Mouse (Mus musculus): ENCODE measurements around the gene Mindy4. TPM values are rescaled to one million over a fixed set of nuclear protein-coding genes. Genes with fewer than 3 reads are reported as not detected.

Mindy4 gene
- polyA plus RNA-seq, 1 experiment from 2014 or later: 1.4 TPM

- ATAC-seq (ENCODE audit: low read depth) (no peak), DNase-seq (no peak)
- H3K4me1 ChIP-seq (replicated peaks): peaks cover 42% of the 10 kb centered on the region
- H3K27me3 ChIP-seq: no peaks in the 10 kb centered on the region
- no peaks in the 10 kb centered on the region for H3K36me3 ChIP-seq
- H3K4me2 ChIP-seq: no peak overlapping the region
- H3K9ac ChIP-seq: no peak overlapping the region
- H3K9me3 ChIP-seq (replicated peaks): no peaks in the 10 kb centered on the region
- H3K27ac ChIP-seq: no peak overlapping the region
- WGBS (ENCODE audit: insufficient replicate concordance): 65% methylated on average over 9 of the region's 9 CpGs
- H3K4me3 ChIP-seq (replicated peaks): no peak overlapping the region
These were observed 37.5 kb downstream of the Mindy4 start for GRCm38 (mm10) chr6:55240591-55241260.

- 50% methylated on average over 5 of the region's 5 CpGs for WGBS (ENCODE audit: insufficient replicate concordance)
- no peaks in the 10 kb centered on the region for H3K9me3 ChIP-seq (replicated peaks)
- no peaks in the 10 kb centered on the region for H3K27me3 ChIP-seq
- H3K4me2 ChIP-seq: no peak overlapping the region
- DNase-seq (no peak), ATAC-seq (ENCODE audit: low read depth) (no peak)
- peaks cover 42% of the 10 kb centered on the region for H3K4me1 ChIP-seq (replicated peaks)
- no peak overlapping the region for H3K9ac ChIP-seq
- no peak overlapping the region for H3K27ac ChIP-seq
- no peak overlapping the region for H3K4me3 ChIP-seq (replicated peaks)
- no peaks in the 10 kb centered on the region for H3K36me3 ChIP-seq
These were observed 38.3 kb downstream of the Mindy4 start for GRCm38 (mm10) chr6:55241479-55241878.

GRCm38 (mm10) chr6:55245680-55246079 lies 42.5 kb downstream of the Mindy4 start:
- peaks cover 15% of the 10 kb centered on the region for H3K4me1 ChIP-seq (replicated peaks)
- H3K4me3 ChIP-seq (replicated peaks): no peak overlapping the region
- DNase-seq (no peak), ATAC-seq (ENCODE audit: low read depth) (no peak)
- H3K9ac ChIP-seq: no peak overlapping the region
- no peaks in the 10 kb centered on the region for H3K9me3 ChIP-seq (replicated peaks)
- H3K27ac ChIP-seq: no peak overlapping the region
- H3K36me3 ChIP-seq: no peaks in the 10 kb centered on the region
- WGBS (ENCODE audit: insufficient replicate concordance): 73% methylated on average over 8 of the region's 8 CpGs
- no peak overlapping the region for H3K4me2 ChIP-seq
- H3K27me3 ChIP-seq: no peaks in the 10 kb centered on the region

GRCm38 (mm10) chr6:55246441-55246840 lies 43.3 kb downstream of the Mindy4 start:
- H3K4me2 ChIP-seq: no peak overlapping the region
- no peaks in the 10 kb centered on the region for H3K9me3 ChIP-seq (replicated peaks)
- H3K9ac ChIP-seq: no peak overlapping the region
- WGBS (ENCODE audit: insufficient replicate concordance): 64% methylated on average over 7 of the region's 7 CpGs
- H3K27ac ChIP-seq: no peak overlapping the region
- DNase-seq: no peak
- H3K4me3 ChIP-seq (replicated peaks): no peak overlapping the region
- ATAC-seq (ENCODE audit: low read depth): no peak
- H3K27me3 ChIP-seq: no peaks in the 10 kb centered on the region
- H3K4me1 ChIP-seq (replicated peaks): peaks cover 18% of the 10 kb centered on the region
- no peaks in the 10 kb centered on the region for H3K36me3 ChIP-seq

- Histone ChIP-seq H3K9ac (no peak overlapping the region), H3K9me3 (replicated peaks) (no peaks in the 10 kb centered on the region), H3K4me2 (no peak overlapping the region), H3K36me3 (no peaks in the 10 kb centered on the region), H3K27ac (no peak overlapping the region), H3K4me3 (replicated peaks) (no peak overlapping the region), H3K27me3 (no peaks in the 10 kb centered on the region), H3K4me1 (replicated peaks) (peaks cover 20% of the 10 kb centered on the region)
- no peak for ATAC-seq (ENCODE audit: low read depth)
- DNase-seq: no peak
- 78% methylated on average over 12 of the region's 12 CpGs for WGBS (ENCODE audit: insufficient replicate concordance)
These were observed 43.8 kb downstream of the Mindy4 start for GRCm38 (mm10) chr6:55246911-55247438.

- DNase-seq (no peak), ATAC-seq (ENCODE audit: low read depth) (no peak)
- peaks cover 24% of the 10 kb centered on the region for H3K4me1 ChIP-seq (replicated peaks)
- H3K9me3 ChIP-seq (replicated peaks): no peaks in the 10 kb centered on the region
- no peak overlapping the region for H3K4me3 ChIP-seq (replicated peaks)
- H3K27ac ChIP-seq: no peak overlapping the region
- no peak overlapping the region for H3K4me2 ChIP-seq
- H3K36me3 ChIP-seq: no peaks in the 10 kb centered on the region
- WGBS (ENCODE audit: insufficient replicate concordance): 80% methylated on average over 9 of the region's 9 CpGs
- no peaks in the 10 kb centered on the region for H3K27me3 ChIP-seq
- H3K9ac ChIP-seq: no peak overlapping the region
These were observed 46.1 kb downstream of the Mindy4 start for GRCm38 (mm10) chr6:55249263-55249662.

- DNase-seq (no peak), ATAC-seq (ENCODE audit: low read depth) (no peak)
- peaks cover 30% of the 10 kb centered on the region for H3K4me1 ChIP-seq (replicated peaks)
- no peak overlapping the region; the same call in 1 of the 2 replicates for H3K27ac ChIP-seq
- H3K9me3 ChIP-seq (replicated peaks): no peaks in the 10 kb centered on the region
- no peaks in the 10 kb centered on the region for H3K27me3 ChIP-seq
- H3K36me3 ChIP-seq: no peaks in the 10 kb centered on the region
- WGBS (ENCODE audit: insufficient replicate concordance): 80% methylated on average over 11 of the region's 11 CpGs
- no peak overlapping the region for H3K4me2 ChIP-seq
- no peak overlapping the region for H3K9ac ChIP-seq
- H3K4me3 ChIP-seq (replicated peaks): no peak overlapping the region
These were observed 47.6 kb downstream of the Mindy4 start for GRCm38 (mm10) chr6:55250809-55251208.

GRCm38 (mm10) chr6:55251596-55251995 lies 48.4 kb downstream of the Mindy4 start:
- ATAC-seq (ENCODE audit: low read depth) (no peak), DNase-seq (no peak)
- Histone ChIP-seq H3K4me3 (replicated peaks) (no peak overlapping the region), H3K9ac (no peak overlapping the region), H3K4me1 (replicated peaks) (peaks cover 36% of the 10 kb centered on the region), H3K36me3 (no peaks in the 10 kb centered on the region), H3K4me2 (no peak overlapping the region), H3K9me3 (replicated peaks) (no peaks in the 10 kb centered on the region), H3K27me3 (no peaks in the 10 kb centered on the region), H3K27ac (no peak overlapping the region)
- WGBS (ENCODE audit: insufficient replicate concordance): 79% methylated on average over 7 of the region's 7 CpGs

- no peak overlapping the region for H3K9ac ChIP-seq
- ATAC-seq (ENCODE audit: low read depth): no peak
- no peaks in the 10 kb centered on the region for H3K36me3 ChIP-seq
- WGBS (ENCODE audit: insufficient replicate concordance): 74% methylated on average over 8 of the region's 8 CpGs
- no peaks in the 10 kb centered on the region for H3K27me3 ChIP-seq
- H3K9me3 ChIP-seq (replicated peaks): no peaks in the 10 kb centered on the region
- no peak overlapping the region for H3K4me2 ChIP-seq
- peaks cover 47% of the 10 kb centered on the region for H3K4me1 ChIP-seq (replicated peaks)
- DNase-seq: no peak
- no peak overlapping the region for H3K27ac ChIP-seq
- H3K4me3 ChIP-seq (replicated peaks): no peak overlapping the region
These were observed 49.6 kb downstream of the Mindy4 start for GRCm38 (mm10) chr6:55252731-55253247.

GRCm38 (mm10) chr6:55256500-55257191 lies 53.5 kb downstream of the Mindy4 start:
- no peak for DNase-seq
- 56% methylated on average over 13 of the region's 13 CpGs for WGBS (ENCODE audit: insufficient replicate concordance)
- peaks cover 59% of the 10 kb centered on the region for H3K4me1 ChIP-seq (replicated peaks)

GRCm38 (mm10) chr6:55257246-55257645 lies 54.1 kb downstream of the Mindy4 start:
- H3K9me3 ChIP-seq (replicated peaks): no peaks in the 10 kb centered on the region
- ATAC-seq (ENCODE audit: low read depth) (no peak), DNase-seq (no peak)
- no peak overlapping the region for H3K9ac ChIP-seq
- WGBS (ENCODE audit: insufficient replicate concordance): 55% methylated on average over 7 of the region's 7 CpGs
- no peaks in the 10 kb centered on the region for H3K36me3 ChIP-seq
- no peaks in the 10 kb centered on the region for H3K27me3 ChIP-seq
- no peak overlapping the region for H3K4me3 ChIP-seq (replicated peaks)
- H3K4me2 ChIP-seq: no peak overlapping the region
- H3K4me1 ChIP-seq (replicated peaks): peaks cover 61% of the 10 kb centered on the region
- no peak overlapping the region for H3K27ac ChIP-seq

More at GRCm38 (mm10) chr6:55256500-55257191, 53.5 kb downstream of the Mindy4 start:
- no peak overlapping the region for H3K4me3 ChIP-seq (replicated peaks)
- no peak overlapping the region for H3K4me2 ChIP-seq
- no peak for ATAC-seq (ENCODE audit: low read depth)
- no peaks in the 10 kb centered on the region for H3K9me3 ChIP-seq (replicated peaks)
- no peaks in the 10 kb centered on the region for H3K36me3 ChIP-seq
- no peaks in the 10 kb centered on the region for H3K27me3 ChIP-seq
- no peak overlapping the region for H3K9ac ChIP-seq
- H3K27ac ChIP-seq: no peak overlapping the region

Data from liver, embryonic 13.5 days (tissue).